Mouse (Mus musculus) forebrain, embryonic 16.5 days (tissue): ENCODE data around the gene Ciao2a. TPM values are rescaled to one million over a fixed set of nuclear protein-coding genes. Genes with fewer than 3 reads are reported as not detected.

Experiments used
- ATAC-seq: fragments of 200-750 bp; cut with Nextera tagmentation; 2 replicates; pipeline ENCODE4 v1.8.0; 2017; ENCODE audit warnings: mild to moderate bottlenecking, moderate library complexity
- H3K27ac ChIP-seq: fragments of 300-500 bp; sonication (generic); 2 replicates; pipeline ENCODE4 v1.5.1; 2014; ENCODE audit warnings: low read length, control low read depth
- H3K27me3 ChIP-seq: fragments of 300-500 bp; sonication (generic); replicated peaks from 2 replicates; pipeline ENCODE4 v1.6.1; 2014; ENCODE audit warnings: low read length; ENCODE audit not compliant: control insufficient read depth, insufficient read depth
- H3K36me3 ChIP-seq: fragments of 300-500 bp; sonication (generic); 2 replicates; pipeline ENCODE4 v1.6.1; 2014; ENCODE audit not compliant: control insufficient read depth, insufficient read depth
- H3K4me1 ChIP-seq: fragments of 300-500 bp; sonication (generic); replicated peaks from 2 replicates; pipeline ENCODE4 v1.6.1; 2014; ENCODE audit warnings: low read length; ENCODE audit not compliant: control insufficient read depth, insufficient read depth
- H3K4me2 ChIP-seq: fragments of 300-500 bp; sonication (generic); 2 replicates; pipeline ENCODE4 v1.6.1; 2014; ENCODE audit warnings: mild to moderate bottlenecking, low read length, control low read depth
- H3K4me3 ChIP-seq: fragments of 300-500 bp; sonication (generic); replicated peaks from 2 replicates; pipeline ENCODE4 v1.5.1; 2014; ENCODE audit warnings: mild to moderate bottlenecking, low read length, control low read depth
- H3K9ac ChIP-seq: fragments of 300-500 bp; sonication (generic); replicated peaks from 2 replicates; pipeline ENCODE4 v1.6.1; 2014; ENCODE audit warnings: low read depth, low read length, control low read depth
- H3K9me3 ChIP-seq: fragments of 300-500 bp; sonication (generic); 2 replicates; pipeline ENCODE4 v1.6.1; 2016; ENCODE audit warnings: low read length; ENCODE audit not compliant: control insufficient read depth
- WGBS: fragments of 180-500 bp; shearing (Covaris S2); extraction: QIAGEN DNeasy Blood & Tissue Kit; methylation state at CpG from one replicate; pipeline ENCODE4 v1.1.7; 2014; 5-methylcytosine and 5-hydroxymethylcytosine counted together
- polyA plus RNA-seq: library from polyadenylated mRNA; unstranded; fragments of >200 nt; fragmentation: Nextera tagmentation; extraction: Ambion mirVana; gene quantifications from 2 replicates; pipeline ENCODE4 v1.2.1, GENCODE M21; 2015

Ciao2a gene
- polyA plus RNA-seq, 1 experiment from 2014 or later = 81.1 TPM

- Histone ChIP-seq H3K27ac (no peak overlapping the region), H3K4me3 (no peak overlapping the region), H3K36me3 (peaks cover 2% of the 10 kb centered on the region; the same call in 1 of the 2 replicates), H3K9me3 (no peaks in the 10 kb centered on the region), H3K4me2 (no peak overlapping the region), H3K27me3 (no peaks in the 10 kb centered on the region), H3K4me1 (peaks cover 11% of the 10 kb centered on the region), H3K9ac (no peak overlapping the region)
- ATAC-seq = no peak
- 90% methylated on average over 3 of the region's 3 CpGs for WGBS
These were observed 12.1 kb upstream of the Ciao2a start for GRCm38 (mm10) chr9:66114341-66114740.

DNA sequence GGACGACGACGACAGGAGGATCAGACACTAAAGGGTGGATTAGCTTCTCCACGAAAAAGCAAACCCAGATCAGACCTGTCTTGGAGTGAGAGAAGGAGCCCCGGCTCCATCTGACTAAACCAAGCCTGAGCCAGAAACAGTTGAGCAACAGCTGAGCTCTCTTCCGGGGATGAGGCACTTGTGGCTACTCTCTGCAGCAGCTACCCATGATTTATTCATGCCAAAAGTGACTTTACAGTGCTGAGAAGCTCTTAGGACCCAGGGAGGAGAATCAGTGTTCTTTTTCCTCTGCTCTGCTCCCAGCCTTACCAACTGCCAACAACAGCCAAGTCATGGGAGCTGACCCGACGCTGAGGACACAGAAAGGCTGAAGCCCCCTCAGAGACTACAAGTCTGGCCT is 9.5 kb upstream of the Ciao2a start:
- no peaks in the 10 kb centered on the region for H3K9me3 ChIP-seq
- H3K27ac ChIP-seq = no peak overlapping the region
- no peak overlapping the region for H3K9ac ChIP-seq
- no peak overlapping the region for H3K4me3 ChIP-seq
- 58% methylated on average over 8 of the region's 8 CpGs for WGBS
- no peaks in the 10 kb centered on the region for H3K27me3 ChIP-seq
- peaks cover 2% of the 10 kb centered on the region; the same call in 1 of the 2 replicates for H3K36me3 ChIP-seq
- H3K4me2 ChIP-seq = no peak overlapping the region
- no peak for ATAC-seq
- peaks cover 6% of the 10 kb centered on the region; the same call in 1 of the 2 replicates for H3K4me1 ChIP-seq

DNA sequence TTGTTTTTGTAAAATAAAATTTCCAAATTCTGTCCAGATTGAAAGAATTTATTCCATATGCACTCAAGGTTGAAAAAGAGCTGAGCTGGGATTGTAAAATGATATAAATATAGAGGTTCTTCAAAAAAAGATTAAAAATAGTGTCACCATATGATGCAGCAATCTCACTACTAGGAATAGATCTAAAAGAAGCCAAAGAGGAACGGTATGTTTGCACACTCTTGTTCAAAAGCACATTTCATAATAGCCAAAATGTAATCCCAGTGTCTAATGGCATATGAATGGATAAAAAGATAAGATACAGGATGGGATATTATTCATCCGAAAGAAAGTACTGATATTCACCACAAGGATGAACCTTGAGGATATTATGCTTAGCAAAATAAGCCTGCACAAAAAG is 6.9 kb upstream of the Ciao2a start:
- Histone ChIP-seq H3K4me2 (no peak overlapping the region), H3K4me3 (no peak overlapping the region), H3K9ac (no peak overlapping the region), H3K27me3 (no peaks in the 10 kb centered on the region), H3K9me3 (no peaks in the 10 kb centered on the region), H3K4me1 (peaks cover 17% of the 10 kb centered on the region), H3K27ac (no peak overlapping the region), H3K36me3 (no peaks in the 10 kb centered on the region)
- ATAC-seq = no peak
- WGBS = 85% methylated on average over 2 of the region's 2 CpGs

DNA sequence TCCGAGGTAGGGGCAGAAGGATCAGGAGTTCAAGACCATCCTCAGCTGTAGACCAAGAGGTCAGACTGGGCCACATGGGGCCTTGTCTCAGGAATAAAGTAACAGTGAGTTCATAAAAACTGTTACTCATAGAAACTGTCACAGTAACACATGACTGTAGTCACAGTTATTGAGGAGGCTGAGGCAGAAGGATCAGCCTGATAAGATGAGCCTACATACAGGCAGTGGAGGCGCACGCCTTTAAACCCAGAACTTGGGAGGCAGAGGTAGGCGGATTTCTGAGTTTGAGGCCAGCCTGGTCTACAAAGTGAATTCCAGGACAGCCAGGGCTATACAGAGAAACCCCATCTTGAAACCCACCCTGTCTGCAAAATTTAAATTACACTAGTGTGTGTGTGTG is 6.3 kb upstream of the Ciao2a start:
- Histone ChIP-seq H3K4me2 (no peak overlapping the region), H3K9ac (no peak overlapping the region), H3K4me3 (no peak overlapping the region), H3K9me3 (no peaks in the 10 kb centered on the region), H3K36me3 (no peaks in the 10 kb centered on the region), H3K27ac (no peak overlapping the region), H3K27me3 (no peaks in the 10 kb centered on the region), H3K4me1 (peaks cover 18% of the 10 kb centered on the region)
- no peak for ATAC-seq
- WGBS = 95% methylated on average over 4 of the region's 4 CpGs

DNA sequence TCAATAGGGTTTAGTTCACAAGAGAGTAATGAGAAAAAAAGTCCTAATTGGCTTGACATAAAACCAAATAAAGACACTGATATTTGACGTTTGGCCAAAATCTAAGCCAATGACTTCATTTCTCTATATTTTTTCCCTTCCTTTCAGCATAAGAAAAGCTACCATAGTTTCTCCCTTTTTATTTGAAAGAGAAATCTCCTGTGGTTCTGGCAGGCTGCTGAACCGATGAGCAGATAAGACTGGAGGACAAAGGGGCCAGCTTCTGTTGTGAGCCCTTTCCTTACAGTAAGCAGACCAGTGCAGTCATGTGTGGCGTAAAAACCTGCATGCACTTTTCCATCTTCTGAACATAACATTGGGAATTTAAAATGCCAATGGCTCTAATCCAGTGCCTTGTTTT is 5.5 kb upstream of the Ciao2a start:
- peak overlapping the region; percentile 68; the same call in 1 of the 2 replicates for H3K27ac ChIP-seq
- H3K36me3 ChIP-seq = no peaks in the 10 kb centered on the region
- H3K4me1 ChIP-seq = peaks cover 24% of the 10 kb centered on the region
- no peaks in the 10 kb centered on the region for H3K9me3 ChIP-seq
- WGBS = 50% methylated on average over 3 of the region's 3 CpGs
- ATAC-seq = no peak
- H3K27me3 ChIP-seq = no peaks in the 10 kb centered on the region
- H3K4me3 ChIP-seq = no peak overlapping the region
- no peak overlapping the region for H3K9ac ChIP-seq
- no peak overlapping the region for H3K4me2 ChIP-seq

DNA sequence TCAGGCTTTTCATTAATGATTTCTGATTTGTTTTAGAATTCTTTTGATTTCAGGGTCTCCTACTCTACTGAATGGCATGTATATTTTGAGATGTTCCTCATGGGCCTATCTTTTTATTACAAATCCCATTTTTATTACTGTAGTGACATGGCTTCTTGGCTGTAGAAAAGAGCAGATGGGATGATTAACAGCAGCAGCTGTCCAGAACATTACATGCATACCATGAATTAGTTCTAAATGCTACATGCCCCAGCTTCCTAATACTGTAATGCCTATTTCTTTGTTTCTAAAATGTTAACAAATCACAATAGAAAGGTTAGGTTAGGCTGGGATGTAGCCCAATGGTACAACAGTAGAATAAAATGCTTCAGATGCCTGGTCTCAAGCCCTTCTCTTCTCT is 5.0 kb upstream of the Ciao2a start:
- Histone ChIP-seq H3K4me2 (no peak overlapping the region), H3K9ac (no peak overlapping the region), H3K9me3 (no peaks in the 10 kb centered on the region), H3K4me1 (peaks cover 26% of the 10 kb centered on the region), H3K4me3 (no peak overlapping the region), H3K27me3 (no peaks in the 10 kb centered on the region), H3K27ac (no peak overlapping the region; the same call in 1 of the 2 replicates), H3K36me3 (no peaks in the 10 kb centered on the region)
- ATAC-seq = no peak

GRCm38 (mm10) chr9:66123648-66124047 is 2.8 kb upstream of the Ciao2a start:
- Histone ChIP-seq H3K4me1 (peaks cover 33% of the 10 kb centered on the region), H3K27me3 (no peaks in the 10 kb centered on the region), H3K4me3 (peak overlapping the region; percentile 81), H3K9ac (peak overlapping the region; percentile 84), H3K36me3 (no peaks in the 10 kb centered on the region), H3K4me2 (peak overlapping the region; percentile 73), H3K27ac (no peak overlapping the region), H3K9me3 (no peaks in the 10 kb centered on the region)
- WGBS = 7% methylated on average over 5 of the region's 5 CpGs
- no peak for ATAC-seq

DNA sequence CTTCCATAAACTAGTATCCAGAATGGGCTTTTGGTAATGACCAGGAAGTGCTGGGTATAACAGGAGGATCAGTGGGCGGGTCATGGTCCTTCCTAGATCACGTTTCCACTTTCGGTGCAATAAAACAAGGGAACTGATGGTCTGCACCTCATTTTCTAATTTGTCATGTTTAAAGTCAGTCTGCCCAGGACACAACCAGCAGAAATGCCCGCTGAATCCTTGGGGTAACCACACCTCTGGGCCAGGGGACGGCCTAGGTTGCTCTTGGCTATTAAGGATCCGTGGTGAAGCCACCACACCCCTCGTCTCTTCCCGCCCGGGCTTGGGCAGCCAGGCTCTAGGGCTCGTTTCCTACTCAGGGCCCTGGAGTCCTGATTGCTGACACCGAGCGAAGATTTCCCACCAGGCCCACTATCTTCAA is 2.3 kb upstream of the Ciao2a start:
- peak; percentile 5 for ATAC-seq
- Histone ChIP-seq H3K9ac (peak overlapping the region; percentile 84), H3K27me3 (no peaks in the 10 kb centered on the region), H3K4me2 (peak overlapping the region; percentile 73), H3K4me3 (peak overlapping the region; percentile 81), H3K27ac (peak overlapping the region; percentile 84), H3K9me3 (no peaks in the 10 kb centered on the region), H3K4me1 (peaks cover 33% of the 10 kb centered on the region), H3K36me3 (no peaks in the 10 kb centered on the region)
- under 1% methylated on average over 12 of the region's 12 CpGs for WGBS

DNA sequence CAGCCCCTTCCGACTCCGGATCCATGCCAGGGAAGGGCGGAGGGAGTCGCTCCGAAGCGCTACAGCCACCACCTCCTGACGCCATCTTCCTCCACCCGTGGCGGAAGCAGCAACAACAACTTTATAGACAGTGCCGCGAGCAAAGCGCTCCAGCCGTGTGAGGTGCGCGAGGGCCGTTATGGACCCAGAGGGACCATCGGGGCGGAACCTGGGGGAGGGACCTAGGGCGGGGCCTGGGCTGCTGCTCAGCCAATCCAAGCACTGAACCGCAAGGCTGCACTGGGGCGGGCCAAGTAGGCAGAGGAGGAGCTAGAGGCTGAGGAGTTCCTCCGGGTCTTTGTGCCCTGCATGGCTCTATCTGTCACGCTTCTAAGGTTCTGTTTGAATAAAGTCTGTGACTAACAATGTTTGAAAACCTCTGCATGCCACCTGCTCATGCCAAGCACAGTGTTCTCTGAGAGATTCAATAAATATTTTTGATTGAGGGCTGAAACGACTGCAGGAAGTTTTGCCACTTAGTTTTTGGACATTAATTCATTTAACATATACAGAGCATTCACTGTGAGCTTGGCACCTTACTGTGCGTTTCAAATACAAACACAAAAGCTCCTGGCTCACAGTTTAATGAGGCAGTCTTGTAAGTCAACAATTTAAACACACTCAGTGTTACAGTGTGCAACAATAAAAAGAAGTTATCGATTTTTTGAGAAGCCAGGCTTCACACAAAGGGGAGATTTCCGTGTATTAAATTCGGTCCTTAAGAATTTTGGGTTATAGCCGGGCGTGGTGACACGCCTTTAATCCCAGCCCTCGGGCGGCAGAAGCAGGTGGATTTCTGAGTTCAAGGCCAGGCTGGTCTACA is 1.5 kb upstream of the Ciao2a start:
- Histone ChIP-seq H3K9me3 (no peaks in the 10 kb centered on the region), H3K36me3 (no peaks in the 10 kb centered on the region), H3K4me1 (peaks cover 33% of the 10 kb centered on the region), H3K4me3 (peak overlapping the region; percentile 81), H3K4me2 (peak overlapping the region; percentile 73), H3K27ac (peak overlapping the region; percentile 84), H3K9ac (peak overlapping the region; percentile 84), H3K27me3 (no peaks in the 10 kb centered on the region)
- WGBS = 10% methylated on average over 33 of the region's 33 CpGs
- peak; percentile 98 for ATAC-seq
